Mouse (Mus musculus): ENCODE data around the gene BC034090. TPM values are rescaled to one million over a fixed set of nuclear protein-coding genes. Genes with fewer than 3 reads are reported as not detected.
"Not testable (repeated sequence)": the region's sequence is repeated elsewhere in the genome, so short reads cannot be mapped to it uniquely, and the experiment has no call there.

The BC034090 gene
- 3.6 and 4.4 TPM in 2 replicates for polyA plus RNA-seq (2016; fragmentation: Nextera tagmentation; extraction: Ambion mirVana)

DNA sequence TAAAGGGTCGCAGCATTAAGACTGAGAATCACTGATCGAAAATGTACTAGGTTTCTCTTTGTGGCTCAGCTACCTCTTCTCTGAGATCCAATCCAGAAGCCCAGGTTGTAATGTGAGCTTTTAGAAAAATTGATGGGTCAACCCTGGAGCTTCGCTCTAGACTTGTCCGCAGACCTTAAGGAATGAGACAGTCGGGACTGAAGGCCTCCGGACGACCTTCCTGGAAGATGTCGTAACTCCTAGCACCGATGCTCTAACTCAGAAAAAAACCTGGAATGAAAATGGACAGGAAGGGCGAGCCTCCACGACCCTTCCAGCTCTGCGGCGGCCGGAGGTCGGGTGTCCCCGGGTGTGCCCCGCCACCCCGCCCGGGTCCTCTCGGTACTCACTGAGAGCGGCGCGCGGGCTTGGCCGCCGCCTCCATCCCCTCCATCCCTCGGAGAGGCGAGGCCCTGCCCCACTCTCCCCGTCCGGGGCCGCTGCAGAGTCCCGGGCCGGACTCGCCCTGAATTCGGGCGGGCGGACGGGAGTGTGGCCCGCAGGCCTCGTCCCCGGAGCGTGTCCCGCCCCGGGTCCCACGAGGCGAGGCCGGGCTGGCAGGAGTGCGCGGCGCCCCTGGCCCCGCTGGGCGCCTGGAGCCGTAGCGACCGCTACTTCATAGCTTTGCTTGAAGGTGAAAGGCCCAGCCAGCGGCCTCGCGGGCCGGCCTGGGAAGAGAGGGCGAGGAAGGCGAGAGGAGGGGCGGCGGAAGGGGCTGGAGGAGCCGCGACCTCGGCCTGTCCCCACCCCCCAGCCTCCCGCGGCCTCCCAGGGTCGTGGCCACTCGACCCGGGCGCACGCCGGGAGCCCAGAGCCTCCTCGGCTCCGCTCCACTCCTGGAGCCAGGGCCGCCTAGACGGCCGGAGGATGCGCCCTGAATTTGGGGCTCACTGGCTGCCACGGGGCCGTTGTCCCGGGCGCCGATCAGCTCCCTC, at the start of gene BC034090:
TSS of gene BC034090 (minus strand) at position 648 of the 974 bp plus-strand sequence.
- H3K27ac ChIP-seq = peak within 1 kb of the TSS; percentile 92
- WGBS = 1% methylated on average over 81 of the region's 85 CpGs
- peaks cover 23% of the 10 kb centered on the region for H3K36me3 ChIP-seq (replicated peaks)
- H3K4me1 ChIP-seq = peaks cover 33% of the 10 kb centered on the region
- H3K9me3 ChIP-seq = no peaks in the 10 kb centered on the region
- peak within 1 kb of the TSS; percentile 68 for H3K4me3 ChIP-seq
- DNase-seq (ENCODE audit: extremely low spot score, low spot score) = peak; percentile 68
- peaks cover 65% of the 10 kb centered on the region for H3K27me3 ChIP-seq (ENCODE audit: poor library complexity, severe bottlenecking)

GRCm38 (mm10) chr1:155293446-155293845, 49.2 kb upstream of the BC034090 start:
- DNase-seq (ENCODE audit: extremely low spot score, low spot score) = no peak
- WGBS = 28% methylated on average over 3 of the region's 3 CpGs

DNA sequence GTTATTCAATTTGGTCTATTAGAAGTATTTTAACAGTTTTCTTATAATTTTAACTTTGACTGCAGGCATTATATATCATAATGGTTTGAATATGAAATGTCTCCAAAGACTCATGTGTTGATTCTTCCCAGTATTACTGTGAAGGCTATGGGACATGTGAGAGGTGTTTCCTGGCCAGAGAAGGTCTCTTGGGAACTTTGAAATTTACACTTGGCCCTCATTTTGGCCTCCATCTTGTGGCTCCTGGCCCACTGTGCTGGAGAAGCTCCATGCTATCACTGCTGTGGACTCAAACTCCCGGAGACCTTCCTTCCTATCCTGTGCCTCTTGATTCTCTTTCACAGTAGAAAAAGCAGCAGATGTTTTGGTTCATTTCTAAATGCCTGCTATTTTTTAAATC, 45.2 kb upstream of the BC034090 start:
- Histone ChIP-seq H3K27ac (no peak overlapping the region), H3K27me3 (ENCODE audit: poor library complexity, severe bottlenecking) (no peaks in the 10 kb centered on the region), H3K4me1 (peaks cover 4% of the 10 kb centered on the region), H3K9me3 (no peaks in the 10 kb centered on the region), H3K36me3 (replicated peaks) (peaks cover 44% of the 10 kb centered on the region), H3K4me3 (no peak overlapping the region)
- DNase-seq (ENCODE audit: extremely low spot score, low spot score) = no peak
- 94% methylated on average over 1 of the region's 1 CpGs for WGBS

More at GRCm38 (mm10) chr1:155293446-155293845, 49.2 kb upstream of the BC034090 start:
- Histone ChIP-seq H3K27me3 (ENCODE audit: poor library complexity, severe bottlenecking) (no peaks in the 10 kb centered on the region), H3K36me3 (replicated peaks) (peaks cover 26% of the 10 kb centered on the region), H3K9me3 (no peaks in the 10 kb centered on the region), H3K4me3 (no peak overlapping the region), H3K27ac (0 out of 2 replicates have a peak overlapping the region, but pooled peaks have one; percentile 51), H3K4me1 (peaks cover 4% of the 10 kb centered on the region)

DNA sequence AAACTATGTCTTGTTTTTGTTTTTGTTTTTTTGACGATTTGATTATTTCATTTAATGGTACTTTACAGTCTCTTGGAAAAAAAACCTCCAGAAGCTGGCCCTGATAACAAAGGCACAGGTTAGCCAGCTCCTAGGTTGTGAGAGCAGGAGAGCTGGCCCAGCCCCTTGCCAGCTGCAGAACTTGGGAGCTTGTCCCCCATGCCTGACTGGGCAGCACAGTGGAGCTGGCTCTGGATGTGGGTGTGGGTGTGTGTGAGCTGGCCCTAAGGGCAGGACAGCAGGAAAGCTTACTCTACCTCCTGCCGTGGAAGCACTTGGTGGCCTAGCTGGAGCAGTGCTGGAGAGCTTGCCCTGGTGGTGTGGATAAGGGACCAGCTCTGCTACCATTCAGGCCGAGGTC, 43.8 kb upstream of the BC034090 start:
- no peaks in the 10 kb centered on the region for H3K27me3 ChIP-seq (ENCODE audit: poor library complexity, severe bottlenecking)
- 92% methylated on average over 3 of the region's 3 CpGs for WGBS
- H3K27ac ChIP-seq = no peak overlapping the region
- peaks cover 44% of the 10 kb centered on the region for H3K36me3 ChIP-seq (replicated peaks)
- no peak for DNase-seq (ENCODE audit: extremely low spot score, low spot score)
- no peak overlapping the region for H3K4me3 ChIP-seq
- H3K4me1 ChIP-seq = no peaks in the 10 kb centered on the region
- H3K9me3 ChIP-seq = no peaks in the 10 kb centered on the region

GRCm38 (mm10) chr1:155283808-155284207, 39.6 kb upstream of the BC034090 start:
- Histone ChIP-seq H3K27ac (no peak overlapping the region), H3K4me3 (no peak overlapping the region), H3K27me3 (ENCODE audit: poor library complexity, severe bottlenecking) (no peaks in the 10 kb centered on the region), H3K4me1 (peaks cover 8% of the 10 kb centered on the region), H3K36me3 (replicated peaks) (peaks cover 37% of the 10 kb centered on the region), H3K9me3 (no peaks in the 10 kb centered on the region)
- WGBS = 92% methylated on average over 7 of the region's 7 CpGs
- DNase-seq (ENCODE audit: extremely low spot score, low spot score) = no peak

GRCm38 (mm10) chr1:155281003-155281793, 37.0 kb upstream of the BC034090 start:
- 61% methylated on average over 18 of the region's 18 CpGs for WGBS

GRCm38 (mm10) chr1:155280306-155280705, 36.1 kb upstream of the BC034090 start:
- Histone ChIP-seq H3K36me3 (replicated peaks) (peaks cover 12% of the 10 kb centered on the region), H3K4me3 (no peak overlapping the region), H3K4me1 (peaks cover 8% of the 10 kb centered on the region), H3K9me3 (no peaks in the 10 kb centered on the region), H3K27me3 (ENCODE audit: poor library complexity, severe bottlenecking) (no peaks in the 10 kb centered on the region), H3K27ac (no peak overlapping the region)
- WGBS = 82% methylated on average over 10 of the region's 10 CpGs
- no peak for DNase-seq (ENCODE audit: extremely low spot score, low spot score)

More at GRCm38 (mm10) chr1:155281003-155281793, 37.0 kb upstream of the BC034090 start:
- Histone ChIP-seq H3K9me3 (no peaks in the 10 kb centered on the region), H3K4me1 (peaks cover 8% of the 10 kb centered on the region), H3K27ac (0 out of 2 replicates have a peak overlapping the region, but pooled peaks have one; percentile 48), H3K36me3 (replicated peaks) (peaks cover 14% of the 10 kb centered on the region), H3K4me3 (no peak overlapping the region), H3K27me3 (ENCODE audit: poor library complexity, severe bottlenecking) (no peaks in the 10 kb centered on the region)
- peak; percentile 73 for DNase-seq (ENCODE audit: extremely low spot score, low spot score)

- H3K36me3 ChIP-seq (replicated peaks) = 0 out of 2 replicates have a peak, but pooled peaks cover 2% of the 10 kb centered on the region
- no peak for DNase-seq (ENCODE audit: extremely low spot score, low spot score)
- peaks cover 8% of the 10 kb centered on the region for H3K4me1 ChIP-seq
- 90% methylated on average over 13 of the region's 13 CpGs for WGBS
- H3K27ac ChIP-seq = no peak overlapping the region
- no peaks in the 10 kb centered on the region for H3K27me3 ChIP-seq (ENCODE audit: poor library complexity, severe bottlenecking)
- H3K4me3 ChIP-seq = no peak overlapping the region
- H3K9me3 ChIP-seq = no peaks in the 10 kb centered on the region
Measured at GRCm38 (mm10) chr1:155276381-155277033, 32.3 kb upstream of the BC034090 start.

DNA sequence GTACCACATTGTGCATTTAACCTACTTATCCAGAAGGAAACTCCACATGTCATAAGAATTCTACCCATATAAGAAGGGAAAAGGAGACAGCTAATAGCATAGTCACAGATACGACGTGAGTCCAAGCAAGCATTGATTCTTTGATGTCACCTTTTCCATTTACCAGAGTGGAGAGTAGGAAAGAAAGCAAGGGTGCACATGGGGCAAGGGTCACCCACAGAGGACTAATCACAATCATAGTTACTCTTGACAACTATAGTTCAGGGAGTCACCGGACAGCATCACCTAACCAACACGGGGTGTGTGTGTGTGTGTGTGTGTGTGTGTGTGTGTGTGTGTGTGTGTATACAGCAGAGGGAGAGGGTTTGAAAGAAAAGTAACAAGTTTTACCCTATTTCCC, 31.5 kb upstream of the BC034090 start:
- 96% methylated on average over 4 of the region's 4 CpGs for WGBS
- Histone ChIP-seq H3K4me3 (no peak overlapping the region), H3K27ac (no peak overlapping the region), H3K36me3 (replicated peaks) (no peaks in the 10 kb centered on the region), H3K9me3 (no peaks in the 10 kb centered on the region), H3K27me3 (ENCODE audit: poor library complexity, severe bottlenecking) (no peaks in the 10 kb centered on the region), H3K4me1 (peaks cover under 1% of the 10 kb centered on the region; the same call in 1 of the 2 replicates)
- DNase-seq (ENCODE audit: extremely low spot score, low spot score) = no peak

GRCm38 (mm10) chr1:155274976-155275375, 30.7 kb upstream of the BC034090 start:
- H3K9me3 ChIP-seq = no peaks in the 10 kb centered on the region
- no peak overlapping the region for H3K4me3 ChIP-seq
- no peaks in the 10 kb centered on the region for H3K4me1 ChIP-seq
- H3K36me3 ChIP-seq (replicated peaks) = no peaks in the 10 kb centered on the region
- WGBS = 82% methylated on average over 3 of the region's 3 CpGs
- no peaks in the 10 kb centered on the region for H3K27me3 ChIP-seq (ENCODE audit: poor library complexity, severe bottlenecking)
- H3K27ac ChIP-seq = no peak overlapping the region
- DNase-seq (ENCODE audit: extremely low spot score, low spot score) = no peak

- DNase-seq (ENCODE audit: extremely low spot score, low spot score) = no peak
- no peaks in the 10 kb centered on the region for H3K27me3 ChIP-seq (ENCODE audit: poor library complexity, severe bottlenecking)
Measured at GRCm38 (mm10) chr1:155272953-155273352, 28.7 kb upstream of the BC034090 start.

DNA sequence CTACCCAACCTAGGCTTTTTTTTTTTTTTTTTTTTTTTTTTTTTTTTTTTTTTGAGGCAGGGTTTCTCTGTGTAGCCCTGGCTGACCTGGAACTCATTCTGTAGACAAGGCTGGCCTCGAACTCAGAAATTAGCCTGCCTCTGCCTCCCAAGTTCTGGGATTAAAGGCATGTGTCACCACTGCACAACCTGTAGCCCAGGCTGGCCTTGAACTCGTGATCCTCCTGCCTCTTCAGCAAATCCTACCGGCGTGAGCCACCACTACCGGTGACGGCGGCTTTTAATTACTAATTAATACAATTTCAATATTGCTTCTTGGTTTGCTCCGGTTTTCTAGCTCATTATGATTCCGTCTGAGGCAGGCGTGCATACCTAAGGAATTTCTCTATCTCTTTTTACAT, 18.3 kb upstream of the BC034090 start:
- not testable (repeated sequence) for H3K4me1 ChIP-seq; DNase-seq (ENCODE audit: extremely low spot score, low spot score); H3K27me3 ChIP-seq (ENCODE audit: poor library complexity, severe bottlenecking); H3K36me3 ChIP-seq (replicated peaks); H3K4me3 ChIP-seq; H3K9me3 ChIP-seq; H3K27ac ChIP-seq
- WGBS = 95% methylated on average over 10 of the region's 10 CpGs

More at GRCm38 (mm10) chr1:155272953-155273352, 28.7 kb upstream of the BC034090 start:
- no peaks in the 10 kb centered on the region for H3K9me3 ChIP-seq
- H3K36me3 ChIP-seq (replicated peaks) = no peaks in the 10 kb centered on the region
- no peak overlapping the region for H3K4me3 ChIP-seq
- WGBS = 93% methylated on average over 4 of the region's 4 CpGs
- no peak overlapping the region for H3K27ac ChIP-seq
- H3K4me1 ChIP-seq = no peaks in the 10 kb centered on the region

Data from forebrain, embryonic 10.5 days (tissue).